Mouse (Mus musculus) thymus, adult 2 months (tissue): ENCODE results near the gene Nipa2.

Experiments used
- CTCF ChIP-seq: fragments of 200-500 bp; IDR thresholded peaks from 2 replicates; pipeline ENCODE4 v1.5.1; 2012; ENCODE audit warnings: mild to moderate bottlenecking, control low read depth, low read length, moderate library complexity, borderline replicate concordance; ENCODE audit not compliant: control insufficient read depth, poor library complexity, insufficient read depth; ENCODE audit errors: extremely low read depth
- POLR2A ChIP-seq: fragments of 200-500 bp; IDR thresholded peaks from 2 replicates; pipeline ENCODE4 v1.6.1; 2012; ENCODE audit warnings: mild to moderate bottlenecking, low read length, control low read depth, moderate library complexity; ENCODE audit not compliant: control insufficient read depth, poor library complexity, insufficient read depth; ENCODE audit errors: extremely low read depth

DNA sequence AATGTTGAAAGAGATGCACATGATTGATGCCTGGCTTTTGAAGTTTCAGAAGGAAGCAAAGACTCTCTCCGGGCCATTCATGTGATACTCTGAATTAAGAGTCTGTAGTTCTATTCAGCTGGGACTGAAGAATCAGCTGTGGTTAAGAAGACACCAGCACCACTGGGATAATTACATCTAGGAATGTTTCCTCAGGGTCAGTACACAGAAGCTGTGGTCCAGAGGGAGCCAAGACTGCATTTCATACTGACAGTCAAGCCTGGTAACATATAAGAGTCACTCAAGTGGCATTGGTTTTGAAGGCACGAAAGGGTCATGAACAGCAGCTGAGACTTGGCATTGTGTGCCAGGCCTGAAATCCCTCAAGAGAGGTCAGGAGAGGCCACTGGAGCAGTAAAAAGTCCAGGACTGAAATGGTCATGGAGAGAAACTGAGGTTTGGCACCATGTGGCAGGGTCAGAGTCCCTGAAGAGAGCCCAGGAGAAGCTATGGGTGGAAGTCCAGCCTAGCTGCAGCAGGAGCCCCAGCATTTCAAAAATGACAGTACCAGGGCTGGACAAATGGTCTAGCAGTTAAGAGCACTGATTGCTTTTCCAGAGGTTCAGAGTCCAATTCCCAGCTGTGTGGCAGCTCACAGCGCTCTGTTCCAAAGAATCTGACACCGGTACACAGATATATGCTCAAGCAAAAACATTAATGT, 48.2 kb upstream of the Nipa2 start:
- TF ChIP-seq CTCF (no peak), POLR2A (no peak)
